Comparison of ENCODE assay signal across 12 mouse cellular contexts in the genomic region with DNA sequence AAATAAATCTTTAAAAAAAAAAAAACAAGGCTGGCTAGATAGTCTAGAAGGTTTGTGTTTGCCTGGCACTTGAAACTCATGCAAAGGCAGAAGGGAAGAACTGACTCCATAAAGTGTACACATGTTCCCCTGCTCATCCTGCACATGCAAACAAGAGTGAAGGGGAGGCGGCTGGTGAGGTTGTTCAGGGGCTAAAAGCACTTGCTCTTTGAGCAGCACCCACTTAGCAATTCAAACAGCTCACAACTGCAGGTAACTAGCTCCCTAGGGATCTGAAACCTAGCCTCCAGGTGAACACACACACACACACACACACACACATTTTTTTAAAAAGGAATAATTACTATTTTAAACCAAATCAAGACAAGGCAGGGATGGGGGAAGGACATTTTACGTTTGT. TPM values are rescaled to one million over a fixed set of nuclear protein-coding genes. Genes with fewer than 3 reads are reported as not detected.
DNase-seq lines count a peak whose midpoint lies in the region; ATAC-seq and TF ChIP-seq lines count a peak whose summit lies in the region.
"Had no signal": no experiment of that assay in that cellular context is flagged by ENCODE, and none has a peak within 500 bp of the region (broad histone marks: within the 10 kb centered on the region; RNA-seq: fewer than 3 reads in every experiment).

No protein-coding gene starts in this region.

- WGBS in heart, embryonic 15.5 days = 40% methylated on average over 2 of the region's 2 CpGs
- 34% methylated on average over 2 of the region's 2 CpGs for WGBS in lung, embryonic 14.5 days
- WGBS in limb, embryonic 12.5 days = 36% methylated on average over 2 of the region's 2 CpGs
- WGBS in hindbrain, postnatal 0 days = 40% methylated on average over 2 of the region's 2 CpGs

- no peak for DNase-seq in heart, postnatal 4 days
- peak; percentile 7 for DNase-seq in lung, embryonic 14.5 days
- DNase-seq in lung, postnatal 4 days = no peak
- DNase-seq in R1 (ENCODE audit: low read depth, low spot score) = peak; percentile 23
- no peak for DNase-seq in adrenal gland, postnatal 10 days
- no peak for DNase-seq in hindbrain, postnatal 0 days (ENCODE audit: low spot score)

- peak overlapping the region; percentile 97 for H3K4me2 ChIP-seq in heart, embryonic 15.5 days
- peak overlapping the region; percentile 86 for H3K4me2 ChIP-seq in lung, embryonic 14.5 days
- 0 out of 2 replicates have a peak overlapping the region, but pooled peaks have one; percentile 94 for H3K4me2 ChIP-seq in limb, embryonic 12.5 days
- no peak overlapping the region for H3K4me2 ChIP-seq in hindbrain, postnatal 0 days (ENCODE audit: low read depth, low read length)

- peaks cover 21% of the 10 kb centered on the region for H3K4me1 ChIP-seq in heart, embryonic 15.5 days (replicated peaks)
- no peaks in the 10 kb centered on the region for H3K4me1 ChIP-seq in lung, embryonic 14.5 days (ENCODE audit: insufficient read depth)
- peaks cover 12% of the 10 kb centered on the region for H3K4me1 ChIP-seq in limb, embryonic 12.5 days (replicated peaks)
- no peaks in the 10 kb centered on the region for H3K4me1 ChIP-seq in hindbrain, postnatal 0 days (ENCODE audit: insufficient read depth, low read length)

- H3K36me3 ChIP-seq in heart, embryonic 15.5 days = peaks cover 34% of the 10 kb centered on the region
- H3K36me3 ChIP-seq in lung, embryonic 14.5 days (ENCODE audit: insufficient read depth) = peaks cover 43% of the 10 kb centered on the region
- H3K36me3 ChIP-seq in limb, embryonic 12.5 days = peaks cover 35% of the 10 kb centered on the region
- peaks cover 31% of the 10 kb centered on the region for H3K36me3 ChIP-seq in hindbrain, postnatal 0 days (ENCODE audit: insufficient read depth, low read length)

- TF ChIP-seq CTCF in lung, embryonic 14.5 days (IDR thresholded peaks at IDR 0.05; ENCODE audit: low read depth) = no peak
- TF ChIP-seq CTCF in hindbrain, postnatal 0 days (IDR thresholded peaks at IDR 0.05; ENCODE audit: low read depth) = no peak

- no peaks in the 10 kb centered on the region for H3K27me3 ChIP-seq in heart, embryonic 15.5 days
- H3K27me3 ChIP-seq in lung, embryonic 14.5 days (ENCODE audit: insufficient read depth, low read length) = no peaks in the 10 kb centered on the region
- peaks cover 17% of the 10 kb centered on the region for H3K27me3 ChIP-seq in limb, embryonic 12.5 days
- 0 out of 2 replicates have a peak, but pooled peaks cover 4% of the 10 kb centered on the region for H3K27me3 ChIP-seq in hindbrain, postnatal 0 days (ENCODE audit: insufficient read depth, low read length)
- H3K27me3 ChIP-seq: Patski had no signal

- no peak for ATAC-seq in heart, embryonic 15.5 days (replicated peaks; ENCODE audit: insufficient number of reproducible peaks, insufficient read depth, low FRiP score, low read depth)
- ATAC-seq in lung, embryonic 14.5 days (ENCODE audit: insufficient read depth) = no peak
- no peak for ATAC-seq in limb, embryonic 12.5 days (ENCODE audit: insufficient number of reproducible peaks, insufficient read depth, low FRiP score, low TSS enrichment, low read depth)
- no peak for ATAC-seq in hindbrain, postnatal 0 days
- ATAC-seq: inflammation-experienced regulatory T-cells, adult 6 months; Patski had no signal

- H3K9me3 ChIP-seq in heart, embryonic 15.5 days (replicated peaks) = no peaks in the 10 kb centered on the region
- no peaks in the 10 kb centered on the region for H3K9me3 ChIP-seq in lung, embryonic 14.5 days (ENCODE audit: low read depth, low read length)
- no peaks in the 10 kb centered on the region for H3K9me3 ChIP-seq in limb, embryonic 12.5 days
- no peaks in the 10 kb centered on the region for H3K9me3 ChIP-seq in hindbrain, postnatal 0 days (ENCODE audit: low read length)
- H3K9me3 ChIP-seq: midbrain, embryonic 12.5 days; neural tube, embryonic 12.5 days had no signal

- H3K27ac ChIP-seq in heart, embryonic 15.5 days = no peak overlapping the region
- H3K27ac ChIP-seq in lung, embryonic 14.5 days (ENCODE audit: low read depth) = no peak overlapping the region
- H3K27ac ChIP-seq in limb, embryonic 12.5 days = no peak overlapping the region; the same call in 1 of the 2 replicates
- H3K27ac ChIP-seq in hindbrain, postnatal 0 days = no peak overlapping the region
- H3K27ac ChIP-seq: midbrain, embryonic 12.5 days; neural tube, embryonic 12.5 days had no signal

- H3K9ac ChIP-seq in heart, embryonic 15.5 days = no peak overlapping the region
- no peak overlapping the region for H3K9ac ChIP-seq in lung, embryonic 14.5 days
- H3K9ac ChIP-seq in limb, embryonic 12.5 days (replicated peaks) = no peak overlapping the region
- H3K9ac ChIP-seq in hindbrain, postnatal 0 days (replicated peaks; ENCODE audit: low read length) = no peak overlapping the region

- peak overlapping the region; percentile 66 for H3K4me3 ChIP-seq in heart, embryonic 15.5 days
- no peak overlapping the region for H3K4me3 ChIP-seq in lung, embryonic 14.5 days (ENCODE audit: low read depth, low read length)
- no peak overlapping the region for H3K4me3 ChIP-seq in limb, embryonic 12.5 days (replicated peaks)
- no peak overlapping the region for H3K4me3 ChIP-seq in hindbrain, postnatal 0 days (ENCODE audit: low read length)

RNA-seq across cellular contexts. Expression of a gene that starts 0.6 kb away (rescaled TPM):
- 1.4 and 1.7 TPM in 2 replicates for polyA plus RNA-seq in heart, embryonic 15.5 days (2015; fragmentation: Nextera tagmentation; extraction: Ambion mirVana)
- total RNA-seq in heart, postnatal 4 days (2021) = 1 to 10 TPM; 1.6 to 2.0 TPM
- 0.96 and 1.2 TPM in 2 replicates for polyA plus RNA-seq in lung, embryonic 14.5 days (2014; fragmentation: Nextera tagmentation; extraction: Ambion mirVana)
- polyA plus RNA-seq in limb, embryonic 12.5 days (2016; fragmentation: Nextera tagmentation; extraction: Ambion mirVana) = 0.59 and 1.1 TPM in 2 replicates
- total RNA-seq in adrenal gland, postnatal 10 days (2021) = 1 to 10 TPM in 1 of 2 experiments, under 1 TPM in 1; 0.72 to 1.4 TPM
- total RNA-seq in hindbrain, postnatal 0 days (2014; rRNA removed) = 0.26 and 0.72 TPM in 2 replicates
- polyA plus RNA-seq in hindbrain, postnatal 0 days (2015; fragmentation: Nextera tagmentation; extraction: Ambion mirVana) = 0.51 and 1.3 TPM in 2 replicates
- polyA plus RNA-seq: inflammation-experienced regulatory T-cells, adult 6 months; Patski had no signal

RNA-seq across cellular contexts. Expression of a gene that starts 36.8 kb away (rescaled TPM):
- 46.1 and 59.4 TPM in 2 replicates for polyA plus RNA-seq in heart, embryonic 15.5 days (2015; fragmentation: Nextera tagmentation; extraction: Ambion mirVana)
- total RNA-seq in heart, postnatal 4 days (2021) = 10 to 100 TPM; 38.2 to 44.0 TPM
- polyA plus RNA-seq in lung, embryonic 14.5 days (2014; fragmentation: Nextera tagmentation; extraction: Ambion mirVana) = 96.9 and 106 TPM in 2 replicates
- 147 TPM in 2 replicates for polyA plus RNA-seq in limb, embryonic 12.5 days (2016; fragmentation: Nextera tagmentation; extraction: Ambion mirVana)
- 10 to 100 TPM; 42.4 to 75.4 TPM for total RNA-seq in adrenal gland, postnatal 10 days (2021)
- 55.9 and 67.7 TPM in 2 replicates for total RNA-seq in hindbrain, postnatal 0 days (2014; rRNA removed)
- polyA plus RNA-seq in hindbrain, postnatal 0 days (2015; fragmentation: Nextera tagmentation; extraction: Ambion mirVana) = 51.3 and 56.7 TPM in 2 replicates

Comparison
In these comparisons a context has a peak if more than half of its experiments do, and no peak if none do; other contexts are left out.
1. DNase-seq: peak in lung, embryonic 14.5 days (single experiment) and R1 (single experiment); none in heart, postnatal 4 days (single experiment), lung, postnatal 4 days (0 of 2), adrenal gland, postnatal 10 days (single experiment) and hindbrain, postnatal 0 days (single experiment).